Mouse (Mus musculus) cerebral cortex, adult 2 months (tissue): Measurements from ENCODE around the gene Sez6.

Source experiments
- whole genome bisulfite sequencing: fragments of 180-500 bp; shearing (Covaris S2); methylation state at CpG from one replicate; pipeline ENCODE4 v1.1.7; 2018; 5-methylcytosine and 5-hydroxymethylcytosine counted together

Sez6 gene

GRCm38 (mm10) chr11:77906097-77906687 is 24.4 kb upstream of the Sez6 start:
- WGBS, result 54% methylated on average over 19 of the region's 19 CpGs

GRCm38 (mm10) chr11:77906747-77907174 is 23.8 kb upstream of the Sez6 start:
- 35% methylated on average over 9 of the region's 9 CpGs for WGBS

- WGBS, result 79% methylated on average over 4 of the region's 4 CpGs
These were observed 22.1 kb upstream of the Sez6 start for GRCm38 (mm10) chr11:77908468-77908867.

- WGBS, result 35% methylated on average over 5 of the region's 5 CpGs
These were observed 21.2 kb upstream of the Sez6 start for GRCm38 (mm10) chr11:77909376-77909775.

GRCm38 (mm10) chr11:77909776-77910175 is 20.8 kb upstream of the Sez6 start:
- 48% methylated on average over 6 of the region's 6 CpGs for WGBS

- WGBS, result 90% methylated on average over 6 of the region's 6 CpGs
These were observed 17.1 kb upstream of the Sez6 start for GRCm38 (mm10) chr11:77913505-77913904.

GRCm38 (mm10) chr11:77914598-77915260 is 15.9 kb upstream of the Sez6 start:
- WGBS, result 28% methylated on average over 32 of the region's 32 CpGs

GRCm38 (mm10) chr11:77916741-77917140 is 13.9 kb upstream of the Sez6 start:
- WGBS, result 82% methylated on average over 4 of the region's 4 CpGs

GRCm38 (mm10) chr11:77917166-77917565 is 13.4 kb upstream of the Sez6 start:
- 59% methylated on average over 10 of the region's 10 CpGs for WGBS

- WGBS, result 67% methylated on average over 4 of the region's 4 CpGs
These were observed 7.3 kb upstream of the Sez6 start for GRCm38 (mm10) chr11:77923285-77923684.

- 70% methylated on average over 9 of the region's 9 CpGs for WGBS
These were observed 4.6 kb upstream of the Sez6 start for GRCm38 (mm10) chr11:77925836-77926657.

GRCm38 (mm10) chr11:77926666-77927065 is 3.9 kb upstream of the Sez6 start:
- 55% methylated on average over 9 of the region's 9 CpGs for whole genome bisulfite sequencing

- WGBS, result 67% methylated on average over 5 of the region's 5 CpGs
These were observed 2.8 kb upstream of the Sez6 start for GRCm38 (mm10) chr11:77927837-77928236.

GRCm38 (mm10) chr11:77931541-77932433 is 1.2 kb downstream of the Sez6 start:
- WGBS, result 5% methylated on average over 41 of the region's 41 CpGs

GRCm38 (mm10) chr11:77932576-77932975 is 2.0 kb downstream of the Sez6 start:
- WGBS, result 43% methylated on average over 5 of the region's 5 CpGs

GRCm38 (mm10) chr11:77934111-77934521 is 3.5 kb downstream of the Sez6 start:
- WGBS, result 15% methylated on average over 4 of the region's 4 CpGs

GRCm38 (mm10) chr11:77934568-77935311 is 4.1 kb downstream of the Sez6 start:
- WGBS, result 50% methylated on average over 5 of the region's 5 CpGs

GRCm38 (mm10) chr11:77936846-77937245 is 6.2 kb downstream of the Sez6 start:
- 34% methylated on average over 8 of the region's 8 CpGs for WGBS

- WGBS, result 43% methylated on average over 4 of the region's 4 CpGs
These were observed 7.2 kb downstream of the Sez6 start for GRCm38 (mm10) chr11:77937649-77938410.

GRCm38 (mm10) chr11:77942230-77942629 is 11.6 kb downstream of the Sez6 start:
- 65% methylated on average over 5 of the region's 5 CpGs for WGBS
